Mouse (Mus musculus) hindlimb bud, embryonic 11.5 days (tissue): ENCODE data around the gene Bckdha.

Experiments
- DNase-seq: peaks from one replicate; pipeline ENCODE4 v3.0.0-alpha.2; 2012; ENCODE audit warnings: low read depth, low spot score; ENCODE audit errors: extremely low spot score

Gene Bckdha

GRCm38 (mm10) chr7:25681341-25682231, 22.8 kb upstream of the Bckdha start:
- no peak for DNase-seq

GRCm38 (mm10) chr7:25680514-25681258, 21.9 kb upstream of the Bckdha start, which contains the start of gene B9d2:
Gene B9d2 (plus strand): TSS chr7:25680780.
- DNase-seq = peak; percentile 84

GRCm38 (mm10) chr7:25679971-25680370, 21.2 kb upstream of the Bckdha start:
- DNase-seq = no peak

- no peak for DNase-seq
Measured at GRCm38 (mm10) chr7:25677013-25677412, 18.2 kb upstream of the Bckdha start.

- no peak for DNase-seq
Measured at GRCm38 (mm10) chr7:25676085-25676781, 17.5 kb upstream of the Bckdha start.

GRCm38 (mm10) chr7:25675405-25675804, 16.6 kb upstream of the Bckdha start:
- DNase-seq = no peak

- DNase-seq = no peak
Measured at GRCm38 (mm10) chr7:25674719-25675300, 16.0 kb upstream of the Bckdha start, which contains the start of gene Tmem91. Gene Tmem91 (minus strand): TSS chr7:25675166.

- no peak for DNase-seq
Measured at GRCm38 (mm10) chr7:25674297-25674696, 15.5 kb upstream of the Bckdha start.

- no peak for DNase-seq
Measured at GRCm38 (mm10) chr7:25672442-25672841, 13.7 kb upstream of the Bckdha start.

GRCm38 (mm10) chr7:25671686-25672085, 12.9 kb upstream of the Bckdha start:
- no peak for DNase-seq

GRCm38 (mm10) chr7:25670096-25670495, 11.3 kb upstream of the Bckdha start:
- no peak for DNase-seq

- DNase-seq = no peak
Measured at GRCm38 (mm10) chr7:25669631-25670030, 10.8 kb upstream of the Bckdha start.

GRCm38 (mm10) chr7:25669158-25669557, 10.4 kb upstream of the Bckdha start:
- no peak for DNase-seq

GRCm38 (mm10) chr7:25666381-25666780, 7.6 kb upstream of the Bckdha start:
- no peak for DNase-seq

- DNase-seq = no peak
Measured at GRCm38 (mm10) chr7:25657785-25658184, 996 bp downstream of the Bckdha start.

- no peak for DNase-seq
Measured at GRCm38 (mm10) chr7:25655601-25656428, 3.0 kb downstream of the Bckdha start.

GRCm38 (mm10) chr7:25652244-25652759, 6.5 kb downstream of the Bckdha start:
- no peak for DNase-seq

- DNase-seq = no peak
Measured at GRCm38 (mm10) chr7:25651281-25651680, 7.5 kb downstream of the Bckdha start.

GRCm38 (mm10) chr7:25649839-25650238, 8.9 kb downstream of the Bckdha start:
- DNase-seq = no peak
